Mouse (Mus musculus) brain, embryonic 14.5 days (tissue): ENCODE measurements at regions not wholly inside any gene's neighbourhood (a gene's known extent, or its start where the extent isn't known, plus 50 kb on each side); places are given as distances from the start of the nearest gene placed in this dataset.

Source experiments
- CTCF ChIP-seq: fragments of 200-500 bp; IDR thresholded peaks from 2 replicates; pipeline ENCODE4 v1.5.1; 2012; ENCODE audit warnings: inconsistent platforms, mild to moderate bottlenecking, moderate library complexity, borderline replicate concordance; ENCODE audit not compliant: insufficient read depth, insufficient read length; ENCODE audit errors: extremely low read depth
- POLR2A ChIP-seq: fragments of 200-500 bp; IDR thresholded peaks from 2 replicates; pipeline ENCODE4 v1.6.1; 2012; ENCODE audit warnings: mild to moderate bottlenecking, inconsistent platforms, borderline replicate concordance; ENCODE audit not compliant: poor library complexity, insufficient read depth, insufficient read length, severe bottlenecking; ENCODE audit errors: extremely low read depth

DNA sequence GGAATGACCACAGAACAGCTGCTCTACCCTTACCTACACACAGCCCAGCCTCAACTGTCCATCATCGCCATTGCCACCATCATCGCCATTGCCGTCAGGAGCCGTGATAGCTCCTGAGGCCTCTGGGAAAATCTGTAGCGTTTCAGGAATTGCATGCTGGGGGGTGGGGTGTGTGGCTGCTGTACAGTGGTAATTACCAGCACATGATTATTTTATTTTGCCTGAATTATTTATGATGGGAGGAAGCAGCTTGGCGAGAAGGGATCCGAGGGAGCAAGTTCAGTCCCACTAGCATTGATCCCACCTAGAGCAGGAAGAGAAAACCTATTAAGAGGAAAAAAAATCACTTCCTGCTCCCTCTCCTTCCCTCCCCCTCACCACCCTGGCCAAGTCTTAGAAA lies 125.1 kb downstream of the Snx10 start:
- TF ChIP-seq CTCF (no peak), POLR2A (no peak)
